Mouse (Mus musculus): ENCODE measurements around the gene Acot8.

DNA sequence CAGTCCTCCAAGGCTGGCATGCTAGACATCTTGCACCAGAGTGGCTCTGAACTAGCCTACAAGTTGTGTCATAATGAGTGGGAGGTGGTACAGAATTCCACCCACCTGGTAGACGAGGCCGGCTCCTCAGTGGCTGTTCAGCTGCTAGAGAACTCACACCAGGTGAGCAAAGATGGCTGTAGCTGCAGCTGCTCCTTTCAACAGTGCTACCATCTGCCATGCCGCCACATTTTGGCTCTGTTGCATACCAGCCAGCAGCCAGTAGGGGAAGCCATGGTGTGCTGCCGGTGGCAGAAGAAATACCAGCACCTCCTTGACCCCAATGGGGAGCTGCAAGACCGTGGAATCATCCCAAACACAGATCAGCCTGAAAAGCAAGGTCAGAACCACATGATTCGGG is 16.4 kb upstream of the Acot8 start:
- TF ChIP-seq CTCF (IDR thresholded peaks at IDR 0.05; ENCODE audit: control insufficient read depth, insufficient read depth, low read length) (no peak), POLR2A (IDR thresholded peaks at IDR 0.05; ENCODE audit: borderline replicate concordance, control insufficient read depth, low read depth, low read length) (no peak)
